In the genomic region with DNA sequence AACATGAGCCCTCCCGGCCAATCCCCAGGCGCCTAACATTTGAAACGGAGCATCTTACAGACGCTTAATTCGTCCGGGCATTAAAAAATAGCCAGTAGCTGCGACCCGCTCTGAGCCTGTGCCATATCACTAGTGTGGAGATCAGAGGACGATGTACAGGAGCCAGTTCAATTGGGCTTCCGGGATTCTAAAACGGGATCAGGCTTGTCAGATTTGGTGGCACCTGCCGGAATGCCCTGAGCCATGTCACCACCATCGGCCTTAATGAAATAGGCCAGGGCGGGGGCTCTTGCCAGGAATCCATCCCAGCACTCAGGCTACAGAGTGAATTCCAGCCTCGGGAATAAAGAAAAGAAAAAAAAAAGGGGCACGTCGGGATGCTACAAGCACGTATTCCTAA, we compare ENCODE assay signal across 7 mouse cellular contexts. TPM values are rescaled to one million over a fixed set of nuclear protein-coding genes. Genes with fewer than 3 reads are reported as not detected.
DNase-seq lines count a peak whose midpoint lies in the region; ATAC-seq lines count a peak whose summit lies in the region.

No protein-coding gene starts in this region.

- no peak; the same call in 1 of the 2 replicates for ATAC-seq in embryonic facial prominence, embryonic 12.5 days (ENCODE audit: insufficient number of reproducible peaks, insufficient read depth, low FRiP score, low TSS enrichment)
- ATAC-seq in hindbrain, embryonic 13.5 days (ENCODE audit: low FRiP score), result peak; percentile 25

- H3K4me2 ChIP-seq in embryonic facial prominence, embryonic 12.5 days (replicated peaks), result peak overlapping the region; percentile 58
- H3K4me2 ChIP-seq in hindbrain, embryonic 13.5 days, result peak overlapping the region; percentile 63

- H3K27ac ChIP-seq in embryonic facial prominence, embryonic 12.5 days, result peak overlapping the region; percentile 97
- peak overlapping the region; percentile 99 for H3K27ac ChIP-seq in hindbrain, embryonic 13.5 days
- peak overlapping the region; percentile 98 for H3K27ac ChIP-seq in midbrain, embryonic 10.5 days (replicated peaks)

- H3K4me1 ChIP-seq in embryonic facial prominence, embryonic 12.5 days, result peaks cover 9% of the 10 kb centered on the region
- H3K4me1 ChIP-seq in hindbrain, embryonic 13.5 days (replicated peaks), result peaks cover 27% of the 10 kb centered on the region
- H3K4me1 ChIP-seq in midbrain, embryonic 10.5 days, result peaks cover 34% of the 10 kb centered on the region

- peak overlapping the region; percentile 58 for H3K9ac ChIP-seq in embryonic facial prominence, embryonic 12.5 days
- H3K9ac ChIP-seq in hindbrain, embryonic 13.5 days, result peak overlapping the region; percentile 82

- peak overlapping the region; percentile 31 for H3K4me3 ChIP-seq in embryonic facial prominence, embryonic 12.5 days
- H3K4me3 ChIP-seq in hindbrain, embryonic 13.5 days, result peak overlapping the region; percentile 37
- peak overlapping the region; percentile 55 for H3K4me3 ChIP-seq in midbrain, embryonic 10.5 days

- no peaks in the 10 kb centered on the region for H3K27me3 ChIP-seq in embryonic facial prominence, embryonic 12.5 days
- H3K27me3 ChIP-seq in hindbrain, embryonic 13.5 days, result no peaks in the 10 kb centered on the region
- H3K27me3 ChIP-seq in midbrain, embryonic 10.5 days (ENCODE audit: low read depth, poor library complexity, severe bottlenecking), result 0 out of 2 replicates have a peak, but pooled peaks cover 8% of the 10 kb centered on the region

- peak; percentile 19 for DNase-seq in ovary, postnatal 36 days (ENCODE audit: low spot score)
- DNase-seq in ovary, postnatal 10 days (ENCODE audit: low spot score), result no peak
- DNase-seq in midbrain, embryonic 10.5 days (ENCODE audit: low spot score), result peak; percentile 58
- no peak for DNase-seq in layer of hippocampus, adult 9-10 months (ENCODE audit: low spot score)
- DNase-seq in layer of hippocampus, adult 9-11 months, result no peak

- H3K36me3 ChIP-seq in embryonic facial prominence, embryonic 12.5 days, result no peaks in the 10 kb centered on the region
- no peaks in the 10 kb centered on the region for H3K36me3 ChIP-seq in hindbrain, embryonic 13.5 days
- no peaks in the 10 kb centered on the region for H3K36me3 ChIP-seq in midbrain, embryonic 10.5 days

- no peaks in the 10 kb centered on the region for H3K9me3 ChIP-seq in embryonic facial prominence, embryonic 12.5 days
- H3K9me3 ChIP-seq in hindbrain, embryonic 13.5 days, result no peaks in the 10 kb centered on the region
- no peaks in the 10 kb centered on the region for H3K9me3 ChIP-seq in midbrain, embryonic 10.5 days (replicated peaks)

- WGBS in embryonic facial prominence, embryonic 12.5 days, result 36% methylated on average over 18 of the region's 18 CpGs
- 23% methylated on average over 18 of the region's 18 CpGs for WGBS in hindbrain, embryonic 13.5 days
- 39% methylated on average over 18 of the region's 18 CpGs for WGBS in midbrain, embryonic 10.5 days

RNA-seq across cellular contexts. Expression of a gene that starts 23.0 kb away (rescaled TPM):
- 88.1 and 89.8 TPM in 2 replicates for polyA plus RNA-seq in embryonic facial prominence, embryonic 12.5 days (2016; fragmentation: Nextera tagmentation; extraction: Ambion mirVana)
- polyA plus RNA-seq in hindbrain, embryonic 13.5 days (2015; fragmentation: Nextera tagmentation; extraction: Ambion mirVana), result 3.5 and 4.4 TPM in 2 replicates
- polyA plus RNA-seq in midbrain, embryonic 10.5 days (2016; fragmentation: Nextera tagmentation; extraction: Ambion mirVana), result 8.3 and 11.8 TPM in 2 replicates

RNA-seq across cellular contexts. Expression of a gene that starts 59.3 kb away (rescaled TPM):
- polyA plus RNA-seq in embryonic facial prominence, embryonic 12.5 days (2016; fragmentation: Nextera tagmentation; extraction: Ambion mirVana), result 107 and 114 TPM in 2 replicates
- 69.4 and 70.5 TPM in 2 replicates for polyA plus RNA-seq in hindbrain, embryonic 13.5 days (2015; fragmentation: Nextera tagmentation; extraction: Ambion mirVana)
- polyA plus RNA-seq in midbrain, embryonic 10.5 days (2016; fragmentation: Nextera tagmentation; extraction: Ambion mirVana), result 135 and 141 TPM in 2 replicates

Comparison
In these comparisons a context has a peak if more than half of its experiments do, and no peak if none do; other contexts are left out.
1. DNase-seq: peak in ovary, postnatal 36 days (single experiment) and midbrain, embryonic 10.5 days (single experiment); none in ovary, postnatal 10 days (single experiment), layer of hippocampus, adult 9-10 months (single experiment) and layer of hippocampus, adult 9-11 months (single experiment).
2. Peak in every context shown above with its lines, with median percentiles within 50 percentile points of each other: H3K27ac ChIP-seq and H3K4me3 ChIP-seq.